Mouse (Mus musculus) spleen, postnatal 14 days (tissue): Measurements from ENCODE around the gene Timd4.

ENCODE experiments used
- DNase-seq, 2 experiments: peaks; one replicate each; pipeline ENCODE4 v3.0.0; 2021 to 2022; ENCODE audit warnings: low spot score in 2 of 2

Timd4 gene

GRCm38 (mm10) chr11:46810511-46810910 is at the start of gene Timd4:
Gene Timd4, plus strand, starts transcription at chr11:46810800.
- no peak for DNase-seq

DNA sequence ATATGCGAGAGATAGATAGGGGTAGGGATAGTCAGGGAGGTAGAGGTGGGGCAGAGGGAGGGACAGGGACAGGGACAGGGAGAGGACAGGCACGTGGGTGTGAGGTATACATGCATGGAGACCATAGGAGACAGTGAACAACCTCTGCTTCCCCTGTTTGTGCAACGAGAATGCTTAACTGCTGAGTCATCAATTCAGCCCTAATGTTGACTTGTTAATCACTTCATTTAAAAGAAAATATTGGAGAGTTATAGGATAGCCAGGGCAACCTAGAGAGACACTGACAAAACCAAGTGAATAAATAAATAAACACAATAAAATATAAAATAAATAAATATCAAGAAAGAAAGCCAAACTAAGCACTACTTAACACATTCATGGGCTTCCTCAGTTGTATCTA is 33.7 kb upstream of the Timd4 start:
- no peak for DNase-seq

DNA sequence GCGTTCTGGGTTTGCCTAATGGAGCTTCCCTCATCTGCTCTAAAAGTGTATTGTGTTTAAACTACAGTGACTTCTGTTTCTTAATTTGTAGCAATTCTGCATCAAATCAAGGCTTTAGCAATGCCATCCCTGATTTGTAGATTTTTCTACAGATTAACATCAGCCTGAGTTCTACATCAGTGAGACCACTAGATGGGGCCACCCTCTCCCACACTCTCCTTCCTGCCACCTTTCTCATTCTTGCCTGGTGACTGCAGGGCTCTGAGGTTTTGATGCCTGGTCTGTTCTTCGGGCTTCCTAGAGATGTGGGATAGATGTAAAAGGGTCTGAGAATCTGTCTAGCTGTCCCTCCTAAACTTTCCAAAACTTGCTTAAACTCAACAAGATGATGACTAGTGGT is 30.8 kb upstream of the Timd4 start:
- no peak for DNase-seq

DNA sequence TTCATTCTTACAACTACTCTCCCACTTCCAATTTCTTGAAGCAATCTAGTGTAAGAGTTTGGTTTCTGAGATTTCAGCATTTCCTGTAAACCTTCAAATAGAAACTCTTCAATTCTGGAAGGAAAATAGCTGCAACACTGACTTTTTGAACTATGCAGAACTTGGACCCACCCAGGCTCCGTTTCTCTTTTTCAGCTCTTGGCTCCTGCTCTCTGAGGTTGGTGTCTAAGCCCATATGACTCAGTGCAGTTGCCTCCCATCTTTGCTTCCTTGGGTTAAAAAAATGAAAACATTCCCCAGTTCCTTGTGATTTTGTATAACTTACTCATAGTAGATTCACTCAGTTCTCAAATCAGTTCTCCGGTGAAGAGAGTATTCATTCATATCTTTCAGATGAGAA is 6.2 kb upstream of the Timd4 start:
- DNase-seq: no peak

DNA sequence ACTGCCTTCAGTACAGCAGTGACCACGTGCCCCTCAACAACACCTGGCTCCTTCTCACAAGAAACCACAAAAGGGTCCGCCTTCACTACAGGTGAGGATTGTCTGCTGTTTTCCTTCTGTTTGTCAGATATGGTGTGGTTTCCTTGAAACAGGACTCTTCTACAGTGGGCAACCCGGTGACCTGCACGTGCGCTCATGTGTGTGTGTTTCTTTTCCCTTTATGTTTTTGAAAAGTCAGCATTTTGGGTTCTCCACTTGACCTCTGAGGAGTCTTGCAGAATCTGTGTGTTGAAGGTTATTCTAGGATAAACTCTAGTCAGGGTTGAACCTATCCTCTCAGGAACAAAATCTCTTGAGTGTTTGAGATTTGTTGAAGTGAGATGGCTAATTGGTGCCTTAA is 7.1 kb downstream of the Timd4 start:
- DNase-seq: no peak

DNA sequence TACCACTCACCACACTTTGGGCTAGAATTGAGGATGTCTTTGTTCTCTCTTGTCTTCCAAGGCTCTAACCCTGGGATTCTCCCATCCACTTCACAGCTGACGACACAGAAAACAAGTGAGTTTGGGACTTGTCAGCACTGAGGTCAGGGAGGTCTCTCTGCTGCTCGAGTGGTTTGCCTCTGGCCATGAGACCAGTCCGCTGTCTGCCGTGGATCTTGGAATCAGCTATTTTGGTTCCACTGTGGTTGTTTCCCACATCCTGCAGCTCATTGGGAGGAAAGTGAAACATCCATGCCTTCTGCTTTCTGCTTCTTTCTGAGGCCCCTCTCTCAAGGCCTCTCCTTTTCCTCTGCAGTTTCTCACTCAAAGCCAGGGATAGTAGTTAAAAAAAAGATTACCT is 9.3 kb downstream of the Timd4 start:
- no peak for DNase-seq

GRCm38 (mm10) chr11:46830348-46830747 is 19.7 kb downstream of the Timd4 start:
- DNase-seq: no peak

DNA sequence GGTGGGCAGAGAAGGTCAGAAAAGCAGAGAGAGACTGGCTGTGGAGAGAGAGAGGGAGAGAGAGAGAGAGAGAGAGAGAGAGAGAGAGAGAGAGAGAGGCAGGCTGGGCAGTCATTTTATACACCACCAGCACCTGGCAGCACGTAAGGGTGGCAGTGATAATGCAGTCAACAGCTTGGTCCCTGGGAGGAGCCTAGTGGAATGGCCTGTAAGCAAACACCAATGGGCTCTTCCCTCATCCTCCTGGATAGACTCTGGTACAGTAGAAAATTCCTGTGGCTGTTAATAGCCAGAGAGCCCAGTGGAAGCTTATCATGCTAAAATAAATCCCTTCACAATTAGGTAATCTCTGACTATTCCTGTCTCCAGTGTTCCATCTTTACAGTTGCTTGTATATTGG is 24.5 kb downstream of the Timd4 start:
- DNase-seq: no peak

DNA sequence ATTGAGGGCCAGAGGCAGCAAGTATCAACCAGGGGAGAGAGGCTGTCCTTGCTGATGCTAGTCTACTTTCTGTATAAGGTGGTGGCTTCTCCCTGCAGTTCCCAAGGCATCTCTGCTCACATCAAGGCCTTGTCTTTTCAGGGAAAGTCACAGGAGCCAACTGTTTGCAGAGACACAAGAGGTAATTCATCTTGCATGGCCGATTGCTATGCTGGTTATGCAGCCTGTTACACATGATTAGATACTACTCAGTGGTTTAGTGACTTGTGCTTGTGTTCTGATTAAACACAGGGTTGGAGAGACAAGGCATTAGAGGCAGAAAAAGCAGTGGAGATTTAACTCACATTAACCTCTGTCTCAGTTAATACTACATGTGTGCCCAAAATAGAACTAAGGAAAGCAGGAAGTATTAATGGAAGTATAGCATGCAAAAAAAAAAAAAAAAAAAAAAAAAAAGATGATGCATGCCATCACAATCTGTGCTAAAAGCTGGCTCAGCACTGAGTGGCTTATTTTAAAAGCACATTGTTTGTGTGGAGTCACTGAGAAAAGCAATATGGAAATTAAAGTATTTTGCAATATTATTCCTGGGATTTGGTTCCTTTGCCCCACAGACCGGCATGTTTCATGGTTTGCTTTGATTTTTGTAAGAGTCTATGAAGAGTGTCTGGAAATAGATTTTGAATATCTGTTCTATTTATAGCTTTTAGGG is 31.6 kb downstream of the Timd4 start:
- DNase-seq: no peak

GRCm38 (mm10) chr11:46846661-46847060 is 36.1 kb downstream of the Timd4 start:
- DNase-seq: no peak

DNA sequence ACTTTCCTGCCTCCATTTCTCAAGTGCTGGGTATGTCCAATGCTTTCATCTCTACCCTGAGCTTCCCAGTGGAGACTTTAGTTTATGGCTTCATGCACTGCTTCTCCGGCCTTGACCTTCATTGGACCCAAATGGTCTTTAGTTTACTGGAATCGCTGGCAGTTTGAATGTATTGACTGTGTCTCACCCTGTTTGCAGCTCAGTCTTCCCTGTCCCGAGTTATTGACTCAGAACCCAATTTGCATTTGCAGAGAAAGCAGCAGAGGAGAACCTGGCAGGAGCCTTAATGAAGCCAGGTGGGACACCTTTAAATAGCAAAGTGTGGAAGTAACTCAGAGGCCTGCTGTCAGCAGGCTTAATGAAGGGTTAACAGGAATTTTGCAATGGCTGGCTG is 37.2 kb downstream of the Timd4 start:
- no peak for DNase-seq

DNA sequence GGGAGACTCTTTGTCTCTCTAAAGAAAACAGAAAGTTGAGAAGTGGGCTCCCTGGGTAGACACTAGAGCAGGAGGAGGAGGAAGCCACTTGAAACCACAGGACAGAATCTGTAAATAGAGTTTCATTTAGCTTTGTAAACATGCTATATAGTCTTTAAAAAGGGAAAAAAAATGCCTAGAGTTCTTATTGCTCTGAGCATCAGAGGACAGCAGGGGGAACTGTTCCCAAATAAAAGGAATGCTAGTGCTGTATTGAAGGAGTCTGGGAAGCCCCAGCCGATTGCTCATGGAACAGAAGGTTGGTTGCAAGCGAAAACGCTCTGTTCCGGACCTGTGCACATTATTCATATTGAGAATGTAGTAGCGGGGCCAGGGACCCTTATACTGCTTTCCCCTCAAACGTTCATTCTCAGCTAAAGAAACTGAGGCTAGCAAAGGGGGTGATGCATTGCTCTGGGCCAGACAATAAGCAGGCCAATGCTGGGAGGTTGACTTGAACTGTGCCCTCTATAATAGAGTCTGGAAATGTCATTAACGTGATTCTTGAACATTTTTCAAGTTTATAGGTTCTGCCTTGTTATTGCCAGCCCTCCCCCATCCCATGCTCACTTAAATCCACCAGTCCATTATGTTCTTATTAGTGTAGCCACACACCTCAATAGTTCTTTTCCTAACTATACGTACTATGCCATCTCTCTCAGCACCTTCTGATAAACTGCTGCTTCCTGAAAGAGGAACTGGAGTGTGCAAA is 37.8 kb downstream of the Timd4 start:
- DNase-seq: no peak

- DNase-seq: no peak
Observed at GRCm38 (mm10) chr11:46864809-46865208, 54.2 kb downstream of the Timd4 start.

DNA sequence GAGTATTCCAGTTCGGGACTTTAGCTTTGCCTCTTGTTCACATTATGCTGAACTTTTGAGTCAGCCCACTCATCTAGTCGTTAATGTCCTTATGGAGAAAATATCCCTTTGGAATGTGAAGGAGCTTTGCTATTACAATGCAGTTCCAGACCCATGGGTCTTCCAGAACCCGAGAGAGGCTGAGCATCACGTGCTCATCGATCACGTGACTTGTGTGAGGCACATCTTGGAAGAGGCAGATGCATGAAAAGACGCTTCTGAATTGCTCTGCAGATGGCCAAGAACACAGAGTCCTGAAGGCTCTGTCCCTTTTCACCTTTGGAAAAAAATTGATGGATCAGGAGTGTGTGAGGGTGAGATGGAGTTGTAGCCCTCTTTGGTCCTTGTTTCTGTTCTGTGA is 58.0 kb downstream of the Timd4 start:
- DNase-seq: no peak

GRCm38 (mm10) chr11:46875774-46876173 is 65.2 kb downstream of the Timd4 start:
- DNase-seq: no peak

GRCm38 (mm10) chr11:46882456-46882855 is 71.9 kb downstream of the Timd4 start:
- DNase-seq: no peak

DNA sequence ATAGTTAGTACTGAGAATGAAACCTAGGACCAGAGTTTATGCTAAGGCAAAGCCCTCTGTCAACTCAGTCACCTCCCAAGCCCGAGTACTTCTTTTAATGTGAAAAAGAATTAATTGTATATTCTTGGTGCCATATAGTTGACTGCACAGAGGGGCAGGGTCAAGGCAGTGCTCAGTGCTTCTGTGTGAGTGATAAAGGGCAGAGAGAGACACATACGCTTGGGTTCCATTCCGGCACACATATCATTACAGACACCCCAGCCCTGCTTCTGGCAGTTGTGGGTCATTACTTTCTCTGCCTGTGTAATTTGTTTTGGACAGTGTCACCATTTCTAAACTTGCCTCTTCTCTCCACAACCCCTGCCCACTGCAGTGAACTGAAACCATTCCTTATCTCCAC is 78.5 kb downstream of the Timd4 start:
- no peak for DNase-seq
